ENCODE assay signal across 17 mouse cellular contexts in genomic region chr11:121138732-121139131, GRCm38 (mm10). TPM values are rescaled to one million over a fixed set of nuclear protein-coding genes. Genes with fewer than 3 reads are reported as not detected.
DNase-seq lines count a peak whose midpoint lies in the region; ATAC-seq and TF ChIP-seq lines count a peak whose summit lies in the region.
"Had no signal": no experiment of that assay in that cellular context is flagged by ENCODE, and none has a peak within 500 bp of the region (broad histone marks: within the 10 kb centered on the region; RNA-seq: fewer than 3 reads in every experiment).

No protein-coding gene starts in this region.

- whole genome bisulfite sequencing in heart, postnatal 0 days, result 34% methylated on average over 6 of the region's 6 CpGs
- 28% methylated on average over 6 of the region's 6 CpGs for WGBS in liver, embryonic 14.5 days (ENCODE audit: insufficient replicate concordance)
- 24% methylated on average over 6 of the region's 6 CpGs for WGBS in liver, embryonic 12.5 days (ENCODE audit: insufficient replicate concordance)

- H3K79me2 ChIP-seq in MEL (ENCODE audit: control insufficient read depth, insufficient read depth, low read length, poor library complexity), result no peaks in the 10 kb centered on the region

- DNase-seq in heart, postnatal 0 days (ENCODE audit: low spot score), result no peak
- no peak for DNase-seq in heart, adult 11 months
- no peak for DNase-seq in liver, embryonic 14.5 days (ENCODE audit: low read depth in 3 of 3, low spot score in 3 of 3)
- no peak for DNase-seq in MEL (ENCODE audit: low read depth, low spot score)
- DNase-seq in kidney, postnatal 10 days, result peak; percentile 36
- no peak for DNase-seq in thymus, postnatal 25 days
- DNase-seq in right cerebral cortex, postnatal 14 days, result no peak
- DNase-seq: thymus, adult 2 months had no signal

- H3K27me3 ChIP-seq in heart, postnatal 0 days (ENCODE audit: control insufficient read depth, insufficient read depth, low read length), result peaks cover 7% of the 10 kb centered on the region; the same call in 1 of the 2 replicates
- H3K27me3 ChIP-seq in liver, embryonic 14.5 days (ENCODE audit: control insufficient read depth, insufficient read depth, low read length), result no peaks in the 10 kb centered on the region
- peaks cover 6% of the 10 kb centered on the region; the same call in 1 of the 2 replicates for H3K27me3 ChIP-seq in liver, embryonic 12.5 days (replicated peaks)
- H3K27me3 ChIP-seq in MEL (ENCODE audit: control insufficient read depth in 1 of 2, insufficient read depth in 2 of 2, low read length in 2 of 2), result peaks cover 5 to 24% of the 10 kb centered on the region in 2 experiments
- H3K27me3 ChIP-seq: forebrain, embryonic 15.5 days; hindbrain, embryonic 12.5 days had no signal

- no peak overlapping the region for H3K4me3 ChIP-seq in heart, postnatal 0 days (ENCODE audit: low read depth, low read length)
- no peak overlapping the region for H3K4me3 ChIP-seq in liver, embryonic 14.5 days (ENCODE audit: insufficient read depth in 1 of 2, low read depth in 2 of 2, low read length in 2 of 2)
- no peak overlapping the region for H3K4me3 ChIP-seq in liver, embryonic 12.5 days
- no peak overlapping the region for H3K4me3 ChIP-seq in MEL (ENCODE audit: control insufficient read depth in 1 of 2, insufficient read depth in 1 of 2, low read depth in 2 of 2, low read length in 2 of 2)
- H3K4me3 ChIP-seq: forebrain, embryonic 15.5 days; hindbrain, embryonic 12.5 days had no signal

- TF ChIP-seq EP300 in heart, postnatal 0 days (IDR thresholded peaks at IDR 0.05; ENCODE audit: low read depth), result no peak
- TF ChIP-seq EP300 in liver, embryonic 14.5 days (IDR thresholded peaks at IDR 0.05; ENCODE audit: low read depth), result no peak
- no peak for TF ChIP-seq EP300 in MEL (IDR thresholded peaks at IDR 0.05; ENCODE audit: low read depth in 1 of 2, low read length in 2 of 2)

- no peaks in the 10 kb centered on the region for H3K4me1 ChIP-seq in heart, postnatal 0 days (ENCODE audit: control insufficient read depth, insufficient read depth)
- H3K4me1 ChIP-seq in liver, embryonic 14.5 days (replicated peaks; ENCODE audit: control insufficient read depth in 2 of 2, insufficient read depth in 2 of 2, low read length in 1 of 2), result peaks cover 0 to 3% of the 10 kb centered on the region in 2 experiments; a peak in 2 of 4 replicates
- H3K4me1 ChIP-seq in liver, embryonic 12.5 days, result peaks cover 12% of the 10 kb centered on the region
- H3K4me1 ChIP-seq in MEL (ENCODE audit: control insufficient read depth in 1 of 2, insufficient read depth in 2 of 2, low read length in 2 of 2), result peaks cover 0 to 3% of the 10 kb centered on the region in 2 experiments; a peak in 1 of 4 replicates
- H3K4me1 ChIP-seq: forebrain, embryonic 15.5 days; hindbrain, embryonic 12.5 days had no signal

- no peak; the same call in 1 of the 2 replicates for TF ChIP-seq RAD21 in MEL (IDR thresholded peaks at IDR 0.05; ENCODE audit: low read depth, low read length)

- H3K9ac ChIP-seq in heart, postnatal 0 days (replicated peaks; ENCODE audit: low read depth, low read length), result no peak overlapping the region
- H3K9ac ChIP-seq in liver, embryonic 14.5 days (replicated peaks), result no peak overlapping the region
- no peak overlapping the region for H3K9ac ChIP-seq in liver, embryonic 12.5 days
- no peak overlapping the region for H3K9ac ChIP-seq in MEL (ENCODE audit: control insufficient read depth, low read depth, low read length, poor library complexity, severe bottlenecking)
- H3K9ac ChIP-seq: forebrain, embryonic 15.5 days; hindbrain, embryonic 12.5 days had no signal

- peak; percentile 37; the same call in 1 of the 2 replicates for TF ChIP-seq CTCF in heart, postnatal 0 days (IDR thresholded peaks at IDR 0.05; ENCODE audit: low read depth)
- TF ChIP-seq CTCF in liver, embryonic 14.5 days (IDR thresholded peaks at IDR 0.05; ENCODE audit: low read depth), result peak; percentile 24; the same call in 1 of the 2 replicates
- TF ChIP-seq CTCF in MEL (IDR thresholded peaks at IDR 0.05 in 2 of 3, conservative IDR thresholded peaks at IDR 0.05 in 1 of 3; ENCODE audit: control insufficient read depth in 1 of 3, insufficient read depth in 1 of 3, low read depth in 2 of 3, low read length in 3 of 3, poor library complexity in 1 of 3, severe bottlenecking in 1 of 3), result peak in 2 of 3 experiments; percentile 17 to 21; a peak in 1 of 6 replicates

- no peak overlapping the region for H3K27ac ChIP-seq in heart, postnatal 0 days (ENCODE audit: low read depth)
- H3K27ac ChIP-seq in liver, embryonic 14.5 days, result no peak overlapping the region
- H3K27ac ChIP-seq in liver, embryonic 12.5 days, result no peak overlapping the region
- no peak overlapping the region for H3K27ac ChIP-seq in MEL (ENCODE audit: control insufficient read depth, low read depth, low read length)
- H3K27ac ChIP-seq: forebrain, embryonic 15.5 days; hindbrain, embryonic 12.5 days had no signal

- no peaks in the 10 kb centered on the region for H3K36me3 ChIP-seq in heart, postnatal 0 days (replicated peaks; ENCODE audit: control insufficient read depth, insufficient read depth, low read length)
- H3K36me3 ChIP-seq in liver, embryonic 14.5 days (replicated peaks; ENCODE audit: control insufficient read depth, insufficient read depth, low read depth), result no peaks in the 10 kb centered on the region
- H3K36me3 ChIP-seq in liver, embryonic 12.5 days, result no peaks in the 10 kb centered on the region
- H3K36me3 ChIP-seq in MEL (ENCODE audit: control insufficient read depth in 1 of 2, insufficient read depth in 2 of 2, low read length in 2 of 2), result no peaks in the 10 kb centered on the region
- H3K36me3 ChIP-seq: forebrain, embryonic 15.5 days; hindbrain, embryonic 12.5 days had no signal

- H3K9me3 ChIP-seq in heart, postnatal 0 days (replicated peaks; ENCODE audit: control insufficient read depth, low read length), result no peaks in the 10 kb centered on the region
- no peaks in the 10 kb centered on the region for H3K9me3 ChIP-seq in liver, embryonic 14.5 days (ENCODE audit: control insufficient read depth, low read length)
- no peaks in the 10 kb centered on the region for H3K9me3 ChIP-seq in liver, embryonic 12.5 days (replicated peaks)
- no peaks in the 10 kb centered on the region for H3K9me3 ChIP-seq in MEL (replicated peaks; ENCODE audit: insufficient read depth, low read length)
- H3K9me3 ChIP-seq: forebrain, embryonic 15.5 days; hindbrain, embryonic 12.5 days had no signal

- no peak overlapping the region for H3K4me2 ChIP-seq in heart, postnatal 0 days (ENCODE audit: low read depth, low read length)
- H3K4me2 ChIP-seq in liver, embryonic 14.5 days (ENCODE audit: low read depth), result no peak overlapping the region
- H3K4me2 ChIP-seq in liver, embryonic 12.5 days, result no peak overlapping the region
- H3K4me2 ChIP-seq: forebrain, embryonic 15.5 days; hindbrain, embryonic 12.5 days had no signal

- peak; percentile 27; the same call in 1 of the 2 replicates for ATAC-seq in heart, postnatal 0 days (ENCODE audit: insufficient read depth, low read depth)
- ATAC-seq in liver, embryonic 14.5 days (ENCODE audit: insufficient read depth), result no peak
- no peak for ATAC-seq in liver, embryonic 12.5 days
- ATAC-seq: forebrain, embryonic 15.5 days had no signal

- TF ChIP-seq POLR2A in MEL (IDR thresholded peaks at IDR 0.05; ENCODE audit: control insufficient read depth in 1 of 2, insufficient read depth in 1 of 2, low read depth in 1 of 2, low read length in 2 of 2, poor library complexity in 1 of 2), result no peak

RNA-seq across cellular contexts. Expression of gene Tex19.1, which starts 7.2 kb away (rescaled TPM):
- not detected in 2 replicates for total RNA-seq in heart, postnatal 0 days (2014; rRNA removed; ENCODE audit: low replicate concordance)
- polyA plus RNA-seq in heart, postnatal 0 days (2015; fragmentation: Nextera tagmentation; extraction: Ambion mirVana), result not detected in 2 replicates
- 0.06 and 0.08 TPM in 2 replicates for polyA plus RNA-seq in liver, embryonic 14.5 days (2012; rRNA removed)
- polyA plus RNA-seq in liver, embryonic 14.5 days (2014; fragmentation: Nextera tagmentation; extraction: Ambion mirVana), result not detected in 2 replicates
- polyA plus RNA-seq in liver, embryonic 12.5 days (2016; fragmentation: Nextera tagmentation; extraction: Ambion mirVana), result 0.31 and 0.44 TPM in 2 replicates
- total RNA-seq in MEL (2012; rRNA removed), result 0.19 and 0.62 TPM in 2 replicates
- under 1 TPM in 1 of 2 experiments, not detected in 1; 0.10 TPM for polyA plus RNA-seq in MEL (2012; ENCODE audit: insufficient read depth in 1 of 2, insufficient read length in 2 of 2, low read depth in 1 of 2, low replicate concordance in 2 of 2, missing spikeins in 1 of 2)
- total RNA-seq: heart, adult 8-10 months; left cerebral cortex, postnatal 14 days; monocyte, adult 5-6 weeks had no signal
- polyA plus RNA-seq: forebrain, embryonic 15.5 days; hindbrain, embryonic 12.5 days; large intestine, adult 2 months; lung, embryonic 16.5 days; spleen, adult 2 months had no signal

RNA-seq across cellular contexts. Expression of gene Tex19.2, which starts 20.3 kb away (rescaled TPM):
- total RNA-seq in heart, postnatal 0 days (2014; rRNA removed; ENCODE audit: low replicate concordance), result not detected in 2 replicates
- polyA plus RNA-seq in heart, postnatal 0 days (2015; fragmentation: Nextera tagmentation; extraction: Ambion mirVana), result not detected in 2 replicates
- polyA plus RNA-seq in liver, embryonic 14.5 days (2012; rRNA removed), result 0.08 and 0.10 TPM in 2 replicates
- not detected in 2 replicates for polyA plus RNA-seq in liver, embryonic 14.5 days (2014; fragmentation: Nextera tagmentation; extraction: Ambion mirVana)
- 0.17 and 0.20 TPM in 2 replicates for polyA plus RNA-seq in liver, embryonic 12.5 days (2016; fragmentation: Nextera tagmentation; extraction: Ambion mirVana)
- total RNA-seq in MEL (2012; rRNA removed), result 44.7 and 45.7 TPM in 2 replicates
- polyA plus RNA-seq in MEL (2012; ENCODE audit: insufficient read depth in 1 of 2, insufficient read length in 2 of 2, low read depth in 1 of 2, low replicate concordance in 2 of 2, missing spikeins in 1 of 2), result 10 to 100 TPM in 1 of 2 experiments, not detected in 1; 34.5 TPM
- total RNA-seq: heart, adult 8-10 months; left cerebral cortex, postnatal 14 days; monocyte, adult 5-6 weeks had no signal
- polyA plus RNA-seq: forebrain, embryonic 15.5 days; hindbrain, embryonic 12.5 days; large intestine, adult 2 months; lung, embryonic 16.5 days; spleen, adult 2 months had no signal

RNA-seq across cellular contexts. Expression of gene Uts2r, which starts 21.3 kb away (rescaled TPM):
- total RNA-seq in heart, postnatal 0 days (2014; rRNA removed; ENCODE audit: low replicate concordance), result not detected in 2 replicates
- not detected in 2 replicates for polyA plus RNA-seq in heart, postnatal 0 days (2015; fragmentation: Nextera tagmentation; extraction: Ambion mirVana)
- polyA plus RNA-seq in liver, embryonic 14.5 days (2012; rRNA removed), result not detected in 2 replicates
- not detected in 2 replicates for polyA plus RNA-seq in liver, embryonic 14.5 days (2014; fragmentation: Nextera tagmentation; extraction: Ambion mirVana)
- not detected in 2 replicates for polyA plus RNA-seq in liver, embryonic 12.5 days (2016; fragmentation: Nextera tagmentation; extraction: Ambion mirVana)
- total RNA-seq in MEL (2012; rRNA removed), result not detected in 2 replicates
- polyA plus RNA-seq in MEL (2012; ENCODE audit: insufficient read depth in 1 of 2, insufficient read length in 2 of 2, low read depth in 1 of 2, low replicate concordance in 2 of 2, missing spikeins in 1 of 2), result not detected
- total RNA-seq: left cerebral cortex, postnatal 14 days; monocyte, adult 5-6 weeks had no signal
- polyA plus RNA-seq: forebrain, embryonic 15.5 days; large intestine, adult 2 months; lung, embryonic 16.5 days; spleen, adult 2 months had no signal

RNA-seq across cellular contexts. Expression of gene Sectm1a, which starts 57.7 kb away (rescaled TPM):
- 0.27 TPM in 1 of 2 replicates, not detected in the other for total RNA-seq in heart, postnatal 0 days (2014; rRNA removed; ENCODE audit: low replicate concordance)
- 0.19 and 0.25 TPM in 2 replicates for polyA plus RNA-seq in heart, postnatal 0 days (2015; fragmentation: Nextera tagmentation; extraction: Ambion mirVana)
- polyA plus RNA-seq in liver, embryonic 14.5 days (2012; rRNA removed), result 1.0 and 1.3 TPM in 2 replicates
- 0.61 and 1.0 TPM in 2 replicates for polyA plus RNA-seq in liver, embryonic 14.5 days (2014; fragmentation: Nextera tagmentation; extraction: Ambion mirVana)
- polyA plus RNA-seq in liver, embryonic 12.5 days (2016; fragmentation: Nextera tagmentation; extraction: Ambion mirVana), result 0.37 and 0.43 TPM in 2 replicates
- total RNA-seq in MEL (2012; rRNA removed), result 19.8 and 22.0 TPM in 2 replicates
- polyA plus RNA-seq in MEL (2012; ENCODE audit: insufficient read depth in 1 of 2, insufficient read length in 2 of 2, low read depth in 1 of 2, low replicate concordance in 2 of 2, missing spikeins in 1 of 2), result 10 to 100 TPM in 1 of 2 experiments, not detected in 1; 22.3 TPM
- total RNA-seq: heart, adult 8-10 months; left cerebral cortex, postnatal 14 days; monocyte, adult 5-6 weeks had no signal
- polyA plus RNA-seq: forebrain, embryonic 15.5 days; hindbrain, embryonic 12.5 days; lung, embryonic 16.5 days had no signal
